Mouse (Mus musculus) NIH3T3 (cell line): ENCODE data around the gene Borcs8.

Source experiments
- DNase-seq: peaks from one replicate; pipeline ENCODE4 v3.0.0-alpha.2; 2012; ENCODE audit warnings: low read depth

Gene Borcs8

GRCm38 (mm10) chr8:70139026-70139857 is at the start of gene Borcs8, which contains the start of the genes Rfxank and Mef2b:
Borcs8 (plus strand) TSS chr8:70139499.
Rfxank (minus strand) TSS chr8:70139154.
Mef2b (plus strand) TSS chr8:70139711.
- DNase-seq = peak; percentile 100

GRCm38 (mm10) chr8:70092786-70093185 is 46.5 kb upstream of the Borcs8 start:
- peak; percentile 76 for DNase-seq

GRCm38 (mm10) chr8:70099276-70099675 is 40.0 kb upstream of the Borcs8 start:
- no peak for DNase-seq

GRCm38 (mm10) chr8:70100241-70100640 is 39.1 kb upstream of the Borcs8 start:
- DNase-seq = no peak

GRCm38 (mm10) chr8:70104506-70104905 is 34.8 kb upstream of the Borcs8 start:
- DNase-seq = peak; percentile 55

- no peak for DNase-seq
Observed at GRCm38 (mm10) chr8:70104922-70105321, 34.4 kb upstream of the Borcs8 start.

- no peak for DNase-seq
Observed at GRCm38 (mm10) chr8:70110451-70110850, 28.8 kb upstream of the Borcs8 start.

- DNase-seq = no peak
Observed at GRCm38 (mm10) chr8:70111192-70111795, 28.0 kb upstream of the Borcs8 start.

- DNase-seq = no peak
Observed at GRCm38 (mm10) chr8:70112401-70113016, 26.8 kb upstream of the Borcs8 start.

GRCm38 (mm10) chr8:70114488-70114887 is 24.8 kb upstream of the Borcs8 start:
- no peak for DNase-seq

- DNase-seq = no peak
Observed at GRCm38 (mm10) chr8:70114892-70115291, 24.4 kb upstream of the Borcs8 start.

GRCm38 (mm10) chr8:70117611-70118010 is 21.7 kb upstream of the Borcs8 start:
- DNase-seq = peak; percentile 86

- DNase-seq = no peak
Observed at GRCm38 (mm10) chr8:70118726-70119700, 20.3 kb upstream of the Borcs8 start.

GRCm38 (mm10) chr8:70120667-70121066 is 18.6 kb upstream of the Borcs8 start, which contains the start of gene Ncan:
Ncan (minus strand) TSS chr8:70120873.
- DNase-seq = peak; percentile 68

- DNase-seq = peak; percentile 46
Observed at GRCm38 (mm10) chr8:70122863-70123262, 16.4 kb upstream of the Borcs8 start.

- DNase-seq = no peak
Observed at GRCm38 (mm10) chr8:70124992-70125391, 14.3 kb upstream of the Borcs8 start.

- peak; percentile 70 for DNase-seq
Observed at GRCm38 (mm10) chr8:70128435-70128834, 10.9 kb upstream of the Borcs8 start.

- DNase-seq = peak; percentile 77
Observed at GRCm38 (mm10) chr8:70129309-70129952, 9.9 kb upstream of the Borcs8 start.

GRCm38 (mm10) chr8:70130066-70130465 is 9.2 kb upstream of the Borcs8 start:
- peak; percentile 51 for DNase-seq

GRCm38 (mm10) chr8:70131166-70131883 is 8.0 kb upstream of the Borcs8 start, which contains the start of gene Nr2c2ap:
Nr2c2ap (plus strand) TSS chr8:70131333.
- DNase-seq = peak; percentile 96
